Mouse (Mus musculus) kidney, adult 8-10 months (tissue): Measurements from ENCODE around the gene Man1c1.

ENCODE experiments used
- DNase-seq, 2 experiments: peaks; one replicate each; pipeline ENCODE4 v3.0.0; 2022

The Man1c1 gene

GRCm38 (mm10) chr4:134542726-134543125, 161.4 kb downstream of the Man1c1 start:
- DNase-seq, result no peak

- no peak for DNase-seq
These were observed 165.0 kb downstream of the Man1c1 start for GRCm38 (mm10) chr4:134538997-134539580.

GRCm38 (mm10) chr4:134535787-134536151, 168.3 kb downstream of the Man1c1 start:
- DNase-seq, result no peak

GRCm38 (mm10) chr4:134534932-134535786, 168.9 kb downstream of the Man1c1 start, which contains the start of gene Mtfr1l:
Mtfr1l (minus strand) TSS chr4:134535387.
- peak; percentile 98 to 99 for DNase-seq

- peak; percentile 67 to 68 for DNase-seq
These were observed 169.8 kb downstream of the Man1c1 start for GRCm38 (mm10) chr4:134534124-134534886.

GRCm38 (mm10) chr4:134533421-134533820, 170.7 kb downstream of the Man1c1 start:
- no peak for DNase-seq

GRCm38 (mm10) chr4:134532928-134533327, 171.2 kb downstream of the Man1c1 start:
- DNase-seq, result no peak

GRCm38 (mm10) chr4:134526220-134526619, 177.9 kb downstream of the Man1c1 start:
- no peak for DNase-seq

- DNase-seq, result no peak
These were observed 178.3 kb downstream of the Man1c1 start for GRCm38 (mm10) chr4:134525806-134526205.

- no peak for DNase-seq
These were observed 180.6 kb downstream of the Man1c1 start for GRCm38 (mm10) chr4:134523447-134523846.

GRCm38 (mm10) chr4:134519281-134519680, 184.8 kb downstream of the Man1c1 start:
- no peak for DNase-seq

- no peak for DNase-seq
These were observed 185.5 kb downstream of the Man1c1 start for GRCm38 (mm10) chr4:134518541-134518940.

- no peak for DNase-seq
These were observed 186.4 kb downstream of the Man1c1 start for GRCm38 (mm10) chr4:134517719-134518118.

GRCm38 (mm10) chr4:134516981-134517380, 187.1 kb downstream of the Man1c1 start:
- no peak for DNase-seq

GRCm38 (mm10) chr4:134515614-134516013, 188.5 kb downstream of the Man1c1 start:
- DNase-seq, result no peak

GRCm38 (mm10) chr4:134514309-134514930, 189.7 kb downstream of the Man1c1 start:
- no peak for DNase-seq

GRCm38 (mm10) chr4:134512798-134513197, 191.3 kb downstream of the Man1c1 start:
- DNase-seq, result peak; percentile 68 to 78

GRCm38 (mm10) chr4:134511730-134512129, 192.4 kb downstream of the Man1c1 start:
- DNase-seq, result no peak
